Mouse (Mus musculus) heart, adult 2 months (tissue): ENCODE measurements around the gene Spx. TPM values are rescaled to one million over a fixed set of nuclear protein-coding genes. Genes with fewer than 3 reads are reported as not detected.

Source experiments
- DNase-seq, 2 experiments: peaks; one replicate each; pipeline ENCODE4 v3.0.0; 2021
- H3K27ac ChIP-seq: fragments of 200-600 bp; 2 replicates; pipeline ENCODE4 v1.8.1; 2022
- H3K27me3 ChIP-seq: fragments of 200-500 bp; 2 replicates; pipeline ENCODE4 v1.6.1; 2012; ENCODE audit warnings: mild to moderate bottlenecking, low read length, inconsistent platforms, mixed read lengths; ENCODE audit not compliant: control insufficient read depth, insufficient read depth
- H3K36me3 ChIP-seq: fragments of 200-500 bp; 2 replicates; pipeline ENCODE4 v1.6.1; 2012; ENCODE audit warnings: low read length, inconsistent platforms; ENCODE audit not compliant: control insufficient read depth, insufficient read depth
- H3K4me1 ChIP-seq: fragments of 200-500 bp; 2 replicates; pipeline ENCODE4 v1.6.1; 2011; ENCODE audit warnings: low read length; ENCODE audit not compliant: control insufficient read depth, insufficient read depth
- H3K4me3 ChIP-seq: fragments of 200-600 bp; 2 replicates; pipeline ENCODE4 v1.8.1; 2022
- H3K79me2 ChIP-seq: fragments of 200-500 bp; replicated peaks from 2 replicates; pipeline ENCODE4 v1.6.1; 2012; ENCODE audit warnings: mild to moderate bottlenecking, inconsistent platforms, low read length, moderate library complexity, mixed read lengths; ENCODE audit not compliant: control insufficient read depth, insufficient read depth
- H3K9ac ChIP-seq: fragments of 200-500 bp; 2 replicates; pipeline ENCODE4 v1.6.1; 2012; ENCODE audit warnings: low read depth, mild to moderate bottlenecking, control low read depth, inconsistent platforms, low read length, mixed read lengths
- CTCF ChIP-seq: fragments of 200-600 bp; IDR thresholded peaks from 2 replicates; pipeline ENCODE4 v1.8.1; 2022; ENCODE audit warnings: antibody characterized with exemption, mild to moderate bottlenecking, moderate library complexity
- EP300 ChIP-seq: fragments of 200-500 bp; IDR thresholded peaks from 2 replicates; pipeline ENCODE4 v1.6.1; 2011; ENCODE audit warnings: low read depth, low read length, control low read depth; ENCODE audit not compliant: insufficient read depth
- POLR2A ChIP-seq: fragments of 200-500 bp; IDR thresholded peaks from 2 replicates; pipeline ENCODE4 v1.6.1; 2011; ENCODE audit warnings: mild to moderate bottlenecking, low read depth, low read length, control low read depth; ENCODE audit not compliant: insufficient read depth
- WGBS: fragments of 180-500 bp; shearing (Covaris S2); methylation state at CpG from one replicate; pipeline ENCODE4 v1.1.7; 2018; 5-methylcytosine and 5-hydroxymethylcytosine counted together
- intact Hi-C: fragments of 180-260 bp; cut with DNase I; formaldehyde crosslinking; loops from one replicate; pipeline ENCODE4 v1.15.1; 2025
- long read RNA-seq: library from polyadenylated mRNA; stranded (forward); transcript quantifications from one replicate; pipeline ENCODE4 v2.0.0, GENCODE M21; 2021
- polyA plus RNA-seq: library from polyadenylated mRNA; depleted of rRNA; stranded (reverse); fragments of >200 nt; gene quantifications from 2 replicates; pipeline ENCODE4 v1.2.3, GENCODE M21; 2012; rRNA removed
- total RNA-seq, 2 experiments: library from RNA; stranded (reverse); gene quantifications; 2 replicates each; pipeline ENCODE4 v1.2.3; 2021

Gene Spx
- not detected for total RNA-seq
- polyA plus RNA-seq, result 0.18 and 0.25 TPM in 2 replicates
- long read RNA-seq, result 0 reads

GRCm38 (mm10) chr6:142412906-142413491, at the start of gene Spx:
Gene Spx, plus strand, starts transcription at chr6:142413441.
- intact Hi-C loops, result no loop called here
- H3K79me2 ChIP-seq, result no peaks in the 10 kb centered on the region

GRCm38 (mm10) chr6:142365742-142366472, 47.3 kb upstream of the Spx start:
- H3K9ac ChIP-seq, result no peak overlapping the region
- H3K27ac ChIP-seq, result no peak overlapping the region
- intact Hi-C loops, result no loop called here
- no peak overlapping the region for H3K4me3 ChIP-seq
- TF ChIP-seq POLR2A (no peak), EP300 (no peak), CTCF (no peak)
- DNase-seq, result no peak
- no peaks in the 10 kb centered on the region for H3K4me1 ChIP-seq
- WGBS, result 70% methylated on average over 8 of the region's 8 CpGs
- no peaks in the 10 kb centered on the region for H3K79me2 ChIP-seq
- H3K27me3 ChIP-seq, result no peaks in the 10 kb centered on the region
- no peaks in the 10 kb centered on the region for H3K36me3 ChIP-seq

More at GRCm38 (mm10) chr6:142412906-142413491, at the start of gene Spx:
- no peak within 1 kb of the TSS for H3K4me3 ChIP-seq
- no peak for DNase-seq
- H3K36me3 ChIP-seq, result no peaks in the 10 kb centered on the region
- H3K27me3 ChIP-seq, result peaks cover 7% of the 10 kb centered on the region
- no peak within 1 kb of the TSS for H3K27ac ChIP-seq
- 82% methylated on average over 11 of the region's 11 CpGs for WGBS
- H3K4me1 ChIP-seq, result no peaks in the 10 kb centered on the region
- TF ChIP-seq EP300 (no peak), CTCF (no peak), POLR2A (no peak)
- H3K9ac ChIP-seq, result no peak within 1 kb of the TSS

GRCm38 (mm10) chr6:142366473-142367018, 46.7 kb upstream of the Spx start:
- H3K79me2 ChIP-seq, result no peaks in the 10 kb centered on the region
- intact Hi-C loops, result no loop called here
- H3K36me3 ChIP-seq, result no peaks in the 10 kb centered on the region
- H3K4me1 ChIP-seq, result no peaks in the 10 kb centered on the region
- H3K9ac ChIP-seq, result no peak overlapping the region
- no peak overlapping the region for H3K27ac ChIP-seq
- no peak overlapping the region for H3K4me3 ChIP-seq
- no peak for TF ChIP-seq EP300
- TF ChIP-seq CTCF, result no peak
- TF ChIP-seq POLR2A, result no peak
- H3K27me3 ChIP-seq, result no peaks in the 10 kb centered on the region
- DNase-seq, result no peak
- 87% methylated on average over 10 of the region's 10 CpGs for WGBS

- no peaks in the 10 kb centered on the region for H3K36me3 ChIP-seq
- 90% methylated on average over 3 of the region's 3 CpGs for WGBS
- no peaks in the 10 kb centered on the region for H3K27me3 ChIP-seq
- no peak for DNase-seq
- no peak overlapping the region for H3K27ac ChIP-seq
- no peak for TF ChIP-seq POLR2A
- no peak for TF ChIP-seq CTCF
- TF ChIP-seq EP300, result no peak
- H3K9ac ChIP-seq, result no peak overlapping the region
- no peaks in the 10 kb centered on the region for H3K4me1 ChIP-seq
- H3K4me3 ChIP-seq, result no peak overlapping the region
- intact Hi-C loops, result no loop called here
- H3K79me2 ChIP-seq, result no peaks in the 10 kb centered on the region
Measured at GRCm38 (mm10) chr6:142367565-142367964, 45.7 kb upstream of the Spx start.

- intact Hi-C loops, result no loop called here
- no peaks in the 10 kb centered on the region for H3K27me3 ChIP-seq
- no peak for DNase-seq
- H3K9ac ChIP-seq, result no peak overlapping the region
- no peak for TF ChIP-seq EP300
- no peak for TF ChIP-seq POLR2A
- no peak for TF ChIP-seq CTCF
- H3K36me3 ChIP-seq, result no peaks in the 10 kb centered on the region
- no peaks in the 10 kb centered on the region for H3K79me2 ChIP-seq
- no peak overlapping the region for H3K4me3 ChIP-seq
- H3K27ac ChIP-seq, result no peak overlapping the region
- 90% methylated on average over 3 of the region's 3 CpGs for WGBS
- H3K4me1 ChIP-seq, result no peaks in the 10 kb centered on the region
Measured at GRCm38 (mm10) chr6:142369568-142369967, 43.7 kb upstream of the Spx start.

GRCm38 (mm10) chr6:142377081-142377480, 36.2 kb upstream of the Spx start:
- TF ChIP-seq EP300, result no peak
- Histone ChIP-seq H3K79me2 (no peaks in the 10 kb centered on the region), H3K36me3 (no peaks in the 10 kb centered on the region), H3K27me3 (no peaks in the 10 kb centered on the region), H3K27ac (no peak overlapping the region), H3K4me1 (no peaks in the 10 kb centered on the region), H3K4me3 (no peak overlapping the region), H3K9ac (no peak overlapping the region)
- intact Hi-C loops, result no loop called here
- no peak for DNase-seq
- WGBS, result 49% methylated on average over 1 of the region's 1 CpGs
